Comparison of ENCODE assay signal across 14 mouse cellular contexts in genomic region chr11:54940056-54940455, GRCm38 (mm10). TPM values are rescaled to one million over a fixed set of nuclear protein-coding genes. Genes with fewer than 3 reads are reported as not detected.
A peak's percentile ranks its signal among the peaks of the same experiment; 100 is the strongest.
DNase-seq lines count a peak whose midpoint lies in the region; ATAC-seq lines count a peak whose summit lies in the region.
"Had no signal": no experiment of that assay in that cellular context is flagged by ENCODE, and none has a peak within 500 bp of the region (broad histone marks: within the 10 kb centered on the region; RNA-seq: fewer than 3 reads in every experiment).

No protein-coding gene starts in this region.

- H3K9me3 ChIP-seq in heart, embryonic 12.5 days (replicated peaks): no peaks in the 10 kb centered on the region
- H3K9me3 ChIP-seq in limb, embryonic 10.5 days (replicated peaks): no peaks in the 10 kb centered on the region
- no peaks in the 10 kb centered on the region for H3K9me3 ChIP-seq in forebrain, embryonic 16.5 days (ENCODE audit: control insufficient read depth, low read length)
- H3K9me3 ChIP-seq: limb, embryonic 12.5 days had no signal

- H3K36me3 ChIP-seq in heart, embryonic 12.5 days: peaks cover 37% of the 10 kb centered on the region
- H3K36me3 ChIP-seq in limb, embryonic 10.5 days: peaks cover 14% of the 10 kb centered on the region
- no peaks in the 10 kb centered on the region; the same call in 1 of the 2 replicates for H3K36me3 ChIP-seq in forebrain, embryonic 16.5 days (ENCODE audit: control insufficient read depth, insufficient read depth)

- no peak for DNase-seq in heart, adult 8-10 months (ENCODE audit: low spot score)
- DNase-seq in ovary, postnatal 36 days (ENCODE audit: low spot score): peak; percentile 65
- no peak for DNase-seq in ovary, postnatal 14 days (ENCODE audit: low spot score)
- peak; percentile 49 for DNase-seq in cerebellum, adult 8-10 months
- DNase-seq in limb, embryonic 10.5 days (ENCODE audit: low spot score): no peak
- DNase-seq: embryo, embryonic 11 days; heart, postnatal 36 days; kidney, adult 9 months; lung, adult 18-20 months had no signal

- H3K4me2 ChIP-seq in heart, embryonic 12.5 days: no peak overlapping the region
- H3K4me2 ChIP-seq in forebrain, embryonic 16.5 days (ENCODE audit: low read length): no peak overlapping the region
- H3K4me2 ChIP-seq: limb, embryonic 12.5 days had no signal

- no peak overlapping the region for H3K4me3 ChIP-seq in heart, embryonic 12.5 days
- H3K4me3 ChIP-seq in limb, embryonic 10.5 days: no peak overlapping the region
- H3K4me3 ChIP-seq in forebrain, embryonic 16.5 days (replicated peaks; ENCODE audit: low read length): no peak overlapping the region
- H3K4me3 ChIP-seq: erythroblast, embryonic 14.5 days; heart, adult 2 months; limb, embryonic 12.5 days had no signal

- H3K27me3 ChIP-seq in heart, embryonic 12.5 days (replicated peaks): no peaks in the 10 kb centered on the region
- H3K27me3 ChIP-seq in limb, embryonic 10.5 days (ENCODE audit: low read depth, poor library complexity, severe bottlenecking): no peaks in the 10 kb centered on the region
- no peaks in the 10 kb centered on the region for H3K27me3 ChIP-seq in forebrain, embryonic 16.5 days (replicated peaks; ENCODE audit: control insufficient read depth, insufficient read depth, low read length)
- H3K27me3 ChIP-seq: limb, embryonic 12.5 days had no signal

- ATAC-seq in heart, embryonic 12.5 days (ENCODE audit: insufficient number of reproducible peaks, low FRiP score): no peak
- ATAC-seq in forebrain, embryonic 16.5 days: no peak

- H3K27ac ChIP-seq in heart, embryonic 12.5 days (ENCODE audit: poor library complexity, severe bottlenecking): no peak overlapping the region
- H3K27ac ChIP-seq in limb, embryonic 10.5 days: no peak overlapping the region
- H3K27ac ChIP-seq in forebrain, embryonic 16.5 days (ENCODE audit: low read length): no peak overlapping the region
- H3K27ac ChIP-seq: heart, adult 2 months; limb, embryonic 12.5 days had no signal

- H3K4me1 ChIP-seq in heart, embryonic 12.5 days (replicated peaks): peaks cover 46% of the 10 kb centered on the region
- no peaks in the 10 kb centered on the region for H3K4me1 ChIP-seq in limb, embryonic 10.5 days
- peaks cover 8% of the 10 kb centered on the region; the same call in 1 of the 2 replicates for H3K4me1 ChIP-seq in forebrain, embryonic 16.5 days (replicated peaks; ENCODE audit: control insufficient read depth, insufficient read depth, low read length)

- 67% methylated on average over 7 of the region's 7 CpGs for WGBS in heart, embryonic 12.5 days
- 88% methylated on average over 7 of the region's 7 CpGs for WGBS in limb, embryonic 10.5 days
- 70% methylated on average over 7 of the region's 7 CpGs for WGBS in forebrain, embryonic 16.5 days

- H3K9ac ChIP-seq in heart, embryonic 12.5 days: peak overlapping the region; percentile 42; the same call in 1 of the 2 replicates
- H3K9ac ChIP-seq in forebrain, embryonic 16.5 days (replicated peaks; ENCODE audit: low read depth, low read length): no peak overlapping the region
- H3K9ac ChIP-seq: limb, embryonic 12.5 days had no signal

RNA-seq across cellular contexts. Expression of gene Tnip1, which starts 22.7 kb away (rescaled TPM):
- 23.1 and 23.6 TPM in 2 replicates for polyA plus RNA-seq in heart, embryonic 12.5 days (2016; fragmentation: Nextera tagmentation; extraction: Ambion mirVana)
- total RNA-seq in heart, adult 8-10 months (2022): 10 to 100 TPM; 30.7 to 41.6 (median 35.2) TPM
- polyA plus RNA-seq in limb, embryonic 10.5 days (2016; fragmentation: Nextera tagmentation; extraction: Ambion mirVana): 10.0 and 14.0 TPM in 2 replicates
- polyA plus RNA-seq in forebrain, embryonic 16.5 days (2015; fragmentation: Nextera tagmentation; extraction: Ambion mirVana): 12.7 and 13.2 TPM in 2 replicates

RNA-seq across cellular contexts. Expression of gene Gpx3, which starts 37.8 kb away (rescaled TPM):
- 1,404 and 1,433 TPM in 2 replicates for polyA plus RNA-seq in heart, embryonic 12.5 days (2016; fragmentation: Nextera tagmentation; extraction: Ambion mirVana)
- total RNA-seq in heart, adult 8-10 months (2022): 100 to 1,000 TPM; 188 to 354 (median 218) TPM
- polyA plus RNA-seq in limb, embryonic 10.5 days (2016; fragmentation: Nextera tagmentation; extraction: Ambion mirVana): 52.0 and 60.7 TPM in 2 replicates
- 17.4 and 18.0 TPM in 2 replicates for polyA plus RNA-seq in forebrain, embryonic 16.5 days (2015; fragmentation: Nextera tagmentation; extraction: Ambion mirVana)

Comparison
In these comparisons a context has a peak if more than half of its experiments do, and no peak if none do; other contexts are left out.
1. DNase-seq: peak in ovary, postnatal 36 days (single experiment) and cerebellum, adult 8-10 months (single experiment); none in heart, adult 8-10 months (single experiment), ovary, postnatal 14 days (single experiment) and limb, embryonic 10.5 days (single experiment).
2. RNA of gene Gpx3, which starts 37.8 kb away (polyA plus RNA-seq): 1,404 to 1,433 TPM in heart, embryonic 12.5 days; 52.0 to 60.7 TPM in limb, embryonic 10.5 days and 17.4 to 18.0 TPM in forebrain, embryonic 16.5 days; every median in the first group is over 10 times any median in the second.